Mouse (Mus musculus) neural tube, embryonic 15.5 days (tissue): ENCODE results near the gene Scgn. TPM values are rescaled to one million over a fixed set of nuclear protein-coding genes. Genes with fewer than 3 reads are reported as not detected.

Experiments
- ATAC-seq: fragments of 200-750 bp; cut with Nextera tagmentation; 2 replicates; pipeline ENCODE4 v1.8.0; 2017; ENCODE audit warnings: mild to moderate bottlenecking, moderate TSS enrichment, moderate library complexity; ENCODE audit not compliant: low FRiP score
- H3K27ac ChIP-seq: fragments of 300-500 bp; sonication (generic); replicated peaks from 2 replicates; pipeline ENCODE4 v1.5.1; 2015; ENCODE audit warnings: mild to moderate bottlenecking, inconsistent platforms
- H3K27me3 ChIP-seq: fragments of 300-500 bp; sonication (generic); replicated peaks from 2 replicates; pipeline ENCODE4 v1.6.1; 2015; ENCODE audit warnings: inconsistent platforms
- H3K36me3 ChIP-seq: fragments of 300-500 bp; sonication (generic); 2 replicates; pipeline ENCODE4 v1.6.1; 2015; ENCODE audit warnings: inconsistent platforms
- H3K4me1 ChIP-seq: fragments of 300-500 bp; sonication (generic); 2 replicates; pipeline ENCODE4 v1.6.1; 2015; ENCODE audit warnings: inconsistent platforms
- H3K4me2 ChIP-seq: fragments of 300-500 bp; sonication (generic); 2 replicates; pipeline ENCODE4 v1.6.1; 2015; ENCODE audit warnings: inconsistent platforms, mild to moderate bottlenecking, moderate library complexity
- H3K4me3 ChIP-seq: fragments of 300-500 bp; sonication (generic); replicated peaks from 2 replicates; pipeline ENCODE4 v1.5.1; 2015; ENCODE audit warnings: mild to moderate bottlenecking, inconsistent platforms
- H3K9ac ChIP-seq: fragments of 300-500 bp; sonication (generic); replicated peaks from 2 replicates; pipeline ENCODE4 v1.6.1; 2015; ENCODE audit warnings: mild to moderate bottlenecking, inconsistent platforms
- H3K9me3 ChIP-seq: fragments of 300-500 bp; sonication (generic); replicated peaks from 2 replicates; pipeline ENCODE4 v1.6.1; 2016; ENCODE audit warnings: inconsistent platforms
- WGBS: fragments of 180-500 bp; shearing (Covaris S2); methylation state at CpG from one replicate; pipeline ENCODE4 v1.1.7; 2015; ENCODE audit warnings: mixed read lengths; 5-methylcytosine and 5-hydroxymethylcytosine counted together
- microRNA-seq: library from miRNA; unstranded; fragments of <30 nt; microRNA quantifications from one replicate; pipeline ENCODE4, GENCODE M21; 2017
- polyA plus RNA-seq: library from polyadenylated mRNA; unstranded; fragments of >200 nt; fragmentation: Nextera tagmentation; extraction: Ambion mirVana; gene quantifications from 2 replicates; pipeline ENCODE4 v1.2.1, GENCODE M21; 2015

Gene Scgn
- polyA plus RNA-seq, 1 experiment from 2014 or later = 0.77 TPM

DNA sequence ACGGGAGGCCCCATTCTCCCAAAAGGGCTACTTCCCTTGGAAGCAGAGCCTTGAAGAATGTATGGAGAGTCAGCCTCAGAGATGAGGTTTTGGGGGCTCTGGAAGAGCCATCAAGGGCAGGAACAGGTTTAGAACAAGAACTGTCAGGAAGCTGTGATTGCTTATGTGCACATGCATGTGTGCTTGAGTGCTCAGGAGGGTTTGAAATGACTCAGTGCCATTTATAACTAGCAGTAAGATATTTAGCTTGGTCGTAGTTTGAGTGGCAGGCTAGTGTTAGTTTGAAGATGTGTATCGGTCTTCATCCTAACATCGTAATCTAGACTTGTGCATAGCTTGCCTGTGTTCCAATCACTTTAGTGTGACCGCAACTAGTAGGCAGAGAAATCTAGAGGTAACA lies 84.1 kb downstream of the Scgn start:
- H3K4me3 ChIP-seq = no peak overlapping the region
- no peak for ATAC-seq
- no peaks in the 10 kb centered on the region for H3K27me3 ChIP-seq
- no peak overlapping the region for H3K4me2 ChIP-seq
- WGBS = 94% methylated on average over 5 of the region's 5 CpGs
- H3K27ac ChIP-seq = no peak overlapping the region
- no peaks in the 10 kb centered on the region for H3K4me1 ChIP-seq
- no peak overlapping the region for H3K9ac ChIP-seq
- H3K36me3 ChIP-seq = no peaks in the 10 kb centered on the region
- no peaks in the 10 kb centered on the region for H3K9me3 ChIP-seq

Small RNA genes lying within 50 kb of the gene (microRNA-seq; reads per million reads assigned to microRNA genes)
- not detected for gene Gm44344

Other genes with a start within 250 kb of the Scgn start
- gene Hist1h3c, start 245.6 kb downstream of the Scgn start, polyA plus RNA-seq = 0.78 and 2.4 TPM in 2 replicates
- 0.83 TPM in 1 of 2 replicates, not detected in the other for gene Hist1h2bb, start 244.5 kb downstream of the Scgn start, polyA plus RNA-seq
- 3.0 and 12.1 TPM in 2 replicates for gene Hist1h2ab, start 240.1 kb downstream of the Scgn start, polyA plus RNA-seq
- gene Hist1h3b, start 238.9 kb downstream of the Scgn start, polyA plus RNA-seq = 1.2 and 2.0 TPM in 2 replicates
- gene Hist1h4b, start 234.2 kb downstream of the Scgn start, polyA plus RNA-seq = 1.0 and 2.6 TPM in 2 replicates
- gene Hist1h4a, start 230.0 kb downstream of the Scgn start, polyA plus RNA-seq = not detected in 2 replicates
- 1.4 and 2.3 TPM in 2 replicates for gene Hist1h3a, start 228.8 kb downstream of the Scgn start, polyA plus RNA-seq
- gene Hist1h1a, start 227.5 kb downstream of the Scgn start, polyA plus RNA-seq = 0.44 and 0.60 TPM in 2 replicates
- gene Trim38, start 221.3 kb downstream of the Scgn start, polyA plus RNA-seq = 0.09 TPM in 1 of 2 replicates, not detected in the other
- not detected in 2 replicates for gene Slc17a2, start 184.2 kb downstream of the Scgn start, polyA plus RNA-seq
- 0.08 TPM in 1 of 2 replicates, not detected in the other for gene Slc17a3, start 151.8 kb downstream of the Scgn start, polyA plus RNA-seq
- gene Slc17a1, start 123.5 kb downstream of the Scgn start, polyA plus RNA-seq = not detected in 2 replicates
- gene Slc17a4, start 76.2 kb downstream of the Scgn start, polyA plus RNA-seq = 0.15 and 1.1 TPM in 2 replicates
- not detected in 2 replicates for gene Hist1h2ba, start 57.1 kb downstream of the Scgn start, polyA plus RNA-seq
- not detected in 2 replicates for gene Hist1h2aa, start 56.8 kb downstream of the Scgn start, polyA plus RNA-seq